Mouse (Mus musculus) large intestine, adult 2 months (tissue): ENCODE data around the gene Psmg3. TPM values are rescaled to one million over a fixed set of nuclear protein-coding genes. Genes with fewer than 3 reads are reported as not detected.

Experiments
- DNase-seq: peaks from one replicate; pipeline ENCODE4 v3.0.0-alpha.2; 2012; ENCODE audit warnings: low read depth, low spot score
- WGBS: fragments of 180-500 bp; shearing (Covaris S2); methylation state at CpG from one replicate; pipeline ENCODE4 v1.1.7; 2018; 5-methylcytosine and 5-hydroxymethylcytosine counted together
- polyA plus RNA-seq: library from polyadenylated mRNA; depleted of rRNA; stranded (reverse); fragments of >200 nt; gene quantifications from 2 replicates; pipeline ENCODE4 v1.2.3, GENCODE M21; 2012; rRNA removed

Gene Psmg3
- polyA plus RNA-seq: 40.2 and 46.5 TPM in 2 replicates

DNA sequence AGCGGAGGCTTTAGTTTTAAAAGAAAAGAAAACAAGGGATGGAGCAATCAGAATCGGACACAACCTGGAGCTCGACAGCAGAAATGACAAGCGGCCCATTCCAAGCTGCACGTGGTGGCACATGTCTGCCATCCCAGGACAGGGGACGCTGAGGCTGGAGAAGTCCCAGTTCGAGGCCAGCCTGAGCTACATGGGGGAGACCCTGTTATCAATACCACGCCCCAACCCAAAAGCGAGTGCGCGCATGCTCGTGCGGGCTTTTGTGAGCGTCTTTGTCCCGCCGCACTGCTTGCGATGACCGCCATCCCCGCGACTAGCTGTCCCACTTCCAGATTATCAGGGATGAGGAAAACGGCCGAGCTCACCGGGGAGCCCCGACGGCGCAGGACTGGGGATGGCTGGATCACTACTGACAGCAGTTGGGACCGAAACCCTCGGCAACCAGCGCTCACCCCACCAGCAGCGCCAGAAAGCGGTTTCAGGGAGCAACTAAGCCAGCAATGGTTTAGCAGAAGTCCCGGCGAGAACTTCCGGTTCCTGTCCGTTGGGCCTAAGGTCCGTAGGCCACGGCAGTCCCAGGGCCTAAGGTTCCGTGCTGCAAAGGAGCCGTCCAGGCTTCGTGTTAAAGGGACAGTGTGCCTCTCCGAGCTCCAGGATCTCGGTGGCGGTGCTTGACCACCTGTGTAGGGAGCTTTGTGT lies at the start of gene Psmg3, which contains the start of gene Gm26938:
Gene Psmg3 (minus strand): TSS at position 529 of the 699 bp plus-strand sequence.
Gene Gm26938 (minus strand): TSS at position 51 of the 699 bp plus-strand sequence.
- WGBS: under 1% methylated on average over 43 of the region's 43 CpGs
- DNase-seq: no peak

DNA sequence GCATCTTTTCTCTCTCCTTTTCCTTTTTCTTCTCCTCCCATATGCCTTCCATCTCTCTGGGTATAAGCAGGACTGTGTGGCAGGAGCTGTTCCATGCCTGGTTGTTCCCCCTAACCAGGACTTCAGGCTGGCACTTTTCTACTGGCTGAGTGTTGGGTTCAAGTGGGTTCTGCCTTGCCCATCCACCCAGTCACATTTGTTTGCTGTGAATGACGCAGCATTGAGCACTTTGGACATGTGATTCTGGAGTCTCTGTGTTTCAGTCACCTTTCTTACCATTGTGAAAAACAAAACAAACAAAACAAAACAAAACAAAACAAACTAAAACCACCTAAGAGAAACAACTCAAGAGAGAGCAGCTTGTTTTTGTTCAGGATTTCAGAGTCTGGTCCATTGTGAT lies 44.8 kb upstream of the Psmg3 start:
- no peak for DNase-seq
- 86% methylated on average over 1 of the region's 1 CpGs for WGBS

DNA sequence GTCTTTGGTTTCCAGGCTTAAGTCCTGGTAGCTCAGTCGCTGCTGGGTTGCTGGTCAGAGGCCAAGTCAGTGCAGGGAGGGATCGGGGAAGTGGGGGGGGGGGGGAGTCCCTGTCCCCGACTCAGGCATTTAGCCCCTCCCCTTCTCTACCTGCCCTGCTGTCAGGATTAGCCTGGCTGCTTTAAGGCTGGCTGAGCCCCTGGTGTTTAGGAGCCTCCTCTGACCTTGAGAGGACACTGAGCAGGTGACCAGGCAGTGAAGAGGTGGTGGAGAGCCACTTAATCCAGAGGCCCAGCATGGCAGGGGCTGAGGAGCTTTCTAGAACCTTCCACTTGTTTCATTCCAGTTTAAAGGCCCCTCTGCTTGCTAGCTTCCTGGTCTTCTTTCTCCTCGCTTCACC lies 44.2 kb upstream of the Psmg3 start:
- no peak for DNase-seq
- 22% methylated on average over 3 of the region's 4 CpGs for WGBS

GRCm38 (mm10) chr5:139862759-139863158 lies 36.1 kb upstream of the Psmg3 start:
- 18% methylated on average over 4 of the region's 4 CpGs for WGBS
- no peak for DNase-seq

- 47% methylated on average over 15 of the region's 15 CpGs for WGBS
Observed at GRCm38 (mm10) chr5:139860328-139861104, 33.8 kb upstream of the Psmg3 start.

GRCm38 (mm10) chr5:139849626-139850320 lies 23.1 kb upstream of the Psmg3 start:
- 63% methylated on average over 12 of the region's 12 CpGs for WGBS
- DNase-seq: no peak

More at GRCm38 (mm10) chr5:139860328-139861104, 33.8 kb upstream of the Psmg3 start:
- no peak for DNase-seq

- 31% methylated on average over 3 of the region's 3 CpGs for WGBS
Observed at GRCm38 (mm10) chr5:139839142-139839541, 12.5 kb upstream of the Psmg3 start.

GRCm38 (mm10) chr5:139838476-139838892 lies 11.8 kb upstream of the Psmg3 start:
- DNase-seq: no peak
- 7% methylated on average over 2 of the region's 2 CpGs for WGBS

More at GRCm38 (mm10) chr5:139839142-139839541, 12.5 kb upstream of the Psmg3 start:
- DNase-seq: no peak

DNA sequence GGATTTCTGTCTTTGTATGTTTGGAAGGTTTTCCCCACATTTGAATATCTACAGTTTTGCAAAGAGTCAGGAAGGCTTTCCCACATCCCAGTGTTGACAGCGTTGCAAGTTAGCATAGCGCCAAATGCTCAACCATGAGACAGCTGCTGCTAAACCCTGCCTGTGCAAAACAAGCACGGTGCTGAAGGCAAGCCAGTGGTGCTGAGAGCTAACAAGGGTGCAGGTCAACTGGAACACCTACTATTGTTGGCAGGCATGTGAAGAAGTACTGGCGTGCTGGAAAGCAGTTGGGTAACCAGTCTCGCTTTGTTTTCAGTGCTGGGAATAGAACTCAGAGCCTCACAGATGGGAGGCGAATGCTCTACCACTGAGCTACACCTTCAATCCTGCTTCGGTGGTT lies 9.0 kb upstream of the Psmg3 start:
- DNase-seq: no peak
- WGBS: 80% methylated on average over 7 of the region's 7 CpGs

GRCm38 (mm10) chr5:139832125-139832524 lies 5.4 kb upstream of the Psmg3 start:
- DNase-seq: no peak
- 71% methylated on average over 7 of the region's 7 CpGs for WGBS

- no peak for DNase-seq
- WGBS: 76% methylated on average over 3 of the region's 3 CpGs
Observed at GRCm38 (mm10) chr5:139830734-139831133, 4.0 kb upstream of the Psmg3 start.

- DNase-seq: no peak
Observed at GRCm38 (mm10) chr5:139829384-139829783, 2.7 kb upstream of the Psmg3 start.

DNA sequence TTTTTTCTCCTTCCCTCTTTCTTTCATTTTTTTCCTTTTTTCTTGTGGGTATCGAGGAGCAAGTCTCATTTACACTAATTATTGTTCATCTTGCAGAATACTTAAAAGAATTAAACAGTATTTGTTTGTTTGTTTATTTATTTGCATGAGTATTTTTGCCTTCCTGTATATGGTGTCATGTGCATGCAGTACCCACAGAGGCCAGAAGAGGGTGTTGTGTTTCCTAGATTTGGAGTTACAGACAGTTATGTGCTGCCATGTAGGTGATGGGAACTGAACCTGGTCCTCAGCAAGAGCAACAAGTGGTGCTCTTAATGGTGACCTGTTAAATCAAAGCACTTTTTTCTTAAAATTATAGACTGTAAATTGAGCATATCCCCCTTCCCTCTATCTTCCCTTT lies 908 bp upstream of the Psmg3 start:
- no peak for DNase-seq
- 100% methylated on average over 1 of the region's 1 CpGs for WGBS

More at GRCm38 (mm10) chr5:139829384-139829783, 2.7 kb upstream of the Psmg3 start:
- 75% methylated on average over 13 of the region's 13 CpGs for WGBS

GRCm38 (mm10) chr5:139825947-139826346 lies 738 bp downstream of the Psmg3 start:
- DNase-seq: no peak
- WGBS: 27% methylated on average over 11 of the region's 11 CpGs

- 94% methylated on average over 10 of the region's 10 CpGs for WGBS
Observed at GRCm38 (mm10) chr5:139824531-139824930, 2.2 kb downstream of the Psmg3 start.

GRCm38 (mm10) chr5:139821466-139822459 lies 4.9 kb downstream of the Psmg3 start:
- DNase-seq: no peak
- WGBS: 30% methylated on average over 12 of the region's 12 CpGs

More at GRCm38 (mm10) chr5:139824531-139824930, 2.2 kb downstream of the Psmg3 start:
- DNase-seq: no peak

- 63% methylated on average over 9 of the region's 9 CpGs for WGBS
- no peak for DNase-seq
Observed at GRCm38 (mm10) chr5:139819538-139820181, 7.0 kb downstream of the Psmg3 start, which contains the start of gene Tmem184a. Tmem184a (minus strand) TSS chr5:139819917.

DNA sequence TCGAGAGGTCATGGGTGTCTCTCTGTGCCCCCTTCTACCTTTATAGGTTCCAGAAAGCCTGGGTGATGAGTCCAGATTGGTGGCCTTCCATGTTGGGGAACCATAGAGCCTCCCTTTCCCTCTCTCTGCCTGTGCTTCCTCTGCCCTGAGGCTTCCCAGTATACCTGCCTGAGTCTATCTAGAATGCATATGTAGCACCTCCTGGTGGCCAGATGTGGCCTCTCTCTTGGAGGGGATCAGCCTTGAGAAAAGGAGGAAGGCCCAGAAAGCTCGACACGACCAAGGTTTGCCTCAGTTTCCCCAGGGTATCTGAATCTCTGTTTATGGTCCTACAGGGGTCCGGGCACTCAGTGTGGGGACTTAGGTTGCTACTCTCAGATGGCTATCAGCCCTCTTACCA lies 7.9 kb downstream of the Psmg3 start:
- no peak for DNase-seq
- 37% methylated on average over 4 of the region's 4 CpGs for WGBS
